Mouse (Mus musculus) testis, adult 10 weeks (tissue): ENCODE results near the gene Ext2. TPM values are rescaled to one million over a fixed set of nuclear protein-coding genes. Genes with fewer than 3 reads are reported as not detected.

Experiments
- polyA plus RNA-seq: library from polyadenylated mRNA; stranded (reverse); fragments of 350-450 nt; fragmentation: Illumina TruSeq; extraction: RNeasy Lipid Tissue Mini Kit (QIAGEN cat#74804); gene quantifications from one replicate; pipeline ENCODE4 v1.2.3, GENCODE M21; 2014; ENCODE audit warnings: low read depth, low replicate concordance

The Ext2 gene
- polyA plus RNA-seq: 9.9 TPM

GRCm38 (mm10) chr2:93822045-93822749 is at the start of gene Ext2:
Gene Ext2 (minus strand): TSS chr2:93822568.

GRCm38 (mm10) chr2:93869107-93869600 is 46.8 kb upstream of the Ext2 start, which contains the start of gene Accsl:
Gene Accsl (minus strand): TSS chr2:93869157.

GRCm38 (mm10) chr2:93849505-93850089 is 27.2 kb upstream of the Ext2 start, which contains the start of gene Accs:
Gene Accs (minus strand): TSS chr2:93849943.

Other genes with a start within 250 kb of the Ext2 start
- gene Alx4, start 180.2 kb downstream of the Ext2 start, polyA plus RNA-seq: 0.04 TPM
- gene Accs, start 27.4 kb upstream of the Ext2 start, polyA plus RNA-seq: 1.0 TPM
- gene Accsl, start 46.6 kb upstream of the Ext2 start, polyA plus RNA-seq: not detected
- 0.17 TPM for gene Gm13889, start 134.6 kb upstream of the Ext2 start, polyA plus RNA-seq
- not detected for gene Gm27027, start 173.8 kb upstream of the Ext2 start, polyA plus RNA-seq
- 67.4 TPM for gene Alkbh3, start 188.2 kb upstream of the Ext2 start, polyA plus RNA-seq